Mouse (Mus musculus): Measurements from ENCODE around the gene Kdm1b.

DNA sequence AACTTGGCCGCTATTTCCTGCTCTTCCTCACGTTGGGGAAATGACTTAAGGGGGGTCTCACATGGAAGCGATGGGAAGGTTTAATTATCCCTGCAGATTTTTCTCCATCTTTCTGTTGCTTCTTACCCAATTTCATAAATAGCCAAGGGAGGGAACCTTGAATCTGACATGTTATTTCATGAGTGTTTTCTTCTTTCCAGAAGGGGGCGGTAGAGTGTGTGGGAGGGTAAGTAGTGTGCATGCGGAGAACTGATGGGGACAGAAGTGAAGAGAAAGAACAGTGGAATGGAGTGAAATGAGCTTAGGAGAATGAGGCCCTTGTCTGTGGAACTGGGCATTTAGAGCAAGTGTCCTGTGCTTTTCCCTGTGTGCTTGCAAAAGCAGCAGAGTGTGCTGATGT lies 35.5 kb downstream of the Kdm1b start:
- TF ChIP-seq GATA1 (IDR thresholded peaks at IDR 0.05; ENCODE audit: borderline replicate concordance, low read length) (no peak), FLI1 (IDR thresholded peaks at IDR 0.05; ENCODE audit: low read length) (no peak)
